Mouse (Mus musculus) liver, embryonic 14.5 days (tissue): ENCODE data around the gene Wipf2.
"Not testable (repeated sequence)": the region's sequence is repeated elsewhere in the genome, so short reads cannot be mapped to it uniquely, and the experiment has no call there.

Experiments
- CTCF ChIP-seq: IDR thresholded peaks from 2 replicates; pipeline ENCODE4 v1.5.1; 2016; ENCODE audit warnings: antibody characterized with exemption, low read depth, control low read depth
- EP300 ChIP-seq: IDR thresholded peaks from 2 replicates; pipeline ENCODE4 v1.6.1; 2016; ENCODE audit warnings: antibody characterized with exemption, low read depth

DNA sequence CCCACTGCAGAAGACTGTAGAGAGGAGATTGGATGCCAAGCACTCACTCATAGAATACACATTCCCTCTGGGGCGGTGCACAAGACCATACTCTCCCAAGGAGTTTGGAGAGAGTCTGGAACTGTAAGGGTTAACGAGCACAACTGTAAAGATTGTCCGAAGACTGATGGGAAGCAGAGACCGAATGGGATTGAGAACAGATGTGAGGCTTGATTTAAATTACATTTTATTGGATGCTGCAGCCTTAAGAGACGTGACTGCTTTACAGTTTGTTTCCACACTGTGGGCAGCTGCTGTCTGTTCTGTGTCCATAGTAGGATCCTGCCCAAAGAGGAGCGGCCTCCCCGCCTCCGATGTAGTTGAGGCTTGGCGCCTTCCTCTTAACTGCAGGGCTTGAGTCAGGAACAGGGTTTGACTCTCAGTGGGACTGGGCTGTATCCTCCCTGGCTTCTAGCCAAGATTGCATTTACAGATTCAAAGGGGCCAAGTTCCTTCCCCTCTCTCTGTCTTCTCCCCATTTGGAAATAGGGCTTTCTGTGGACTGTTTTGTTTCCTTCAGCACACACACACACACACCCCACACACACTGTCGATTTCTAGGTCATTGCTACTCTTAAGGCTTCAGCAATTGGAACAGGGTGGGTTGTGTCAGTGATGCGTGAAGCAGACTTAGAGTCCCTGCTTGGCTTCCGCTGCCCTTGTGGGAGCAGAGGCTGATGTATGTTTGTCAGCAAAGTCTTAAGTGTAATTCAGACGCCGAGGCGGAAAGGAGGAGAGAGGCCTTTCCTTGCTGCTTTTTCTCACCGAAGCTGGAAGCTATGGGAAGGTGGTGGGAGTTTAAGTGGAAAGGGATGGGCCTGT is 59.6 kb downstream of the Wipf2 start:
- not testable (repeated sequence) for TF ChIP-seq CTCF, EP300
